Comparison of ENCODE assay signal across 8 mouse cellular contexts in the genomic region with DNA sequence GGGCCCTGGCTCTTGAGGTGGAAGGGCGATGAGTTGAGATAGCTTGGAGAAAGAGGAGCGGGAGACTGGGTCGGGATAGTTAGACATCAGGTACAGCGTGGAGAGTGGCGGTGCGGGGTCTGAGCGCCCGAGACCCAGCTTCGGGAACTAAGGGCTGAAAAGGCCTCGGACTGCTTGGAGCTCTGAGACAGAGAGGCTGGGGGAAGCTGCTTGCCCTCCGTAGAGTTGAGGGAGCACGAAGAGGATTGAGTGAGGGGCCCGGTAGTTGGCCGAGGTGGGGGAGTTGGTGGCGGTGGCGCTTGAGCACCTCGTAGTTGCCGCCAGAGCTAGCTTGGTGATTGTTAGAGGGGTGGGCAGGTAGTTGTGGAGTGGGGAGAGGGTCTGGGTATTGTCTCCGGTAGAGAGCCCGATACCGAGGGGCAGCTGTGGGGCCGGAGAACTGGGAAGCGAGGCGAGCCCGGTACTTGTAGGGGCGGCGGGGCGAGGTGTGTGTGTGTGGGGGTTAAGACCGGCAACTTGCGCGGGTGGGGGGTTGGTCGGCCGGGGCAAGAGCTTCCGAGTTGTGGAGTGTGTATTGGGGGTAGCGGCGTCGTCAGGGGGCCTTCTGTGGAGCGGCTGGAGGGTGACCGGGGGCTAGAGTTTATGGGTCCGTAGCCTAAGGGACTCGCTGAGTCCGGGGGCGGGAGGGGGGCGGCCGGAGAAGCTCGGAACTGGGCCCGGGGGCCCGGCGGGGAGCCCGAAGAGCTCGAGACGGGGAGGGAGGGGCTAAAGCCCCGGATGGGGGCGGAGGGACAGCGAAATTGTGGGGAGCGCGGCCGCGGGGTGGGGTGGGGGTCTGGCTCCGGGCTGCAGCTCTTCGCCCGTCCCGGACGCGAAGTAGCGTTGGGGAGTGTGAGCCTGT. TPM values are rescaled to one million over a fixed set of nuclear protein-coding genes. Genes with fewer than 3 reads are reported as not detected.
A peak's percentile ranks its signal among the peaks of the same experiment; 100 is the strongest.
DNase-seq lines count a peak whose midpoint lies in the region; ATAC-seq and TF ChIP-seq lines count a peak whose summit lies in the region.

No protein-coding gene starts in this region.

- H3K27me3 ChIP-seq in forebrain, embryonic 12.5 days = no peaks in the 10 kb centered on the region
- no peaks in the 10 kb centered on the region for H3K27me3 ChIP-seq in hindbrain, embryonic 14.5 days (ENCODE audit: control insufficient read depth, insufficient read depth, low read length)
- no peaks in the 10 kb centered on the region for H3K27me3 ChIP-seq in liver, embryonic 14.5 days (ENCODE audit: control insufficient read depth, insufficient read depth, low read length)

- no peak for TF ChIP-seq EP300 in liver, embryonic 14.5 days (IDR thresholded peaks at IDR 0.05; ENCODE audit: low read depth)

- peak overlapping the region; percentile 98 for H3K27ac ChIP-seq in forebrain, embryonic 12.5 days
- peak overlapping the region; percentile 91 for H3K27ac ChIP-seq in hindbrain, embryonic 14.5 days
- H3K27ac ChIP-seq in liver, embryonic 14.5 days = peak overlapping the region; percentile 95

- H3K36me3 ChIP-seq in forebrain, embryonic 12.5 days (replicated peaks) = peaks cover 41% of the 10 kb centered on the region
- peaks cover 44% of the 10 kb centered on the region for H3K36me3 ChIP-seq in hindbrain, embryonic 14.5 days (replicated peaks; ENCODE audit: control insufficient read depth, insufficient read depth)
- peaks cover 40% of the 10 kb centered on the region for H3K36me3 ChIP-seq in liver, embryonic 14.5 days (replicated peaks; ENCODE audit: control insufficient read depth, insufficient read depth, low read depth)

- peak overlapping the region; percentile 94 for H3K4me3 ChIP-seq in forebrain, embryonic 12.5 days (replicated peaks)
- H3K4me3 ChIP-seq in hindbrain, embryonic 14.5 days (replicated peaks; ENCODE audit: low read length) = peak overlapping the region; percentile 61
- peak overlapping the region; percentile 90 to 97 for H3K4me3 ChIP-seq in liver, embryonic 14.5 days (ENCODE audit: insufficient read depth in 1 of 2, low read depth in 2 of 2, low read length in 2 of 2)

- under 1% methylated on average over 64 of the region's 66 CpGs for WGBS in forebrain, embryonic 12.5 days
- 2% methylated on average over 62 of the region's 66 CpGs for WGBS in hindbrain, embryonic 14.5 days
- WGBS in liver, embryonic 14.5 days (ENCODE audit: insufficient replicate concordance) = under 1% methylated on average over 65 of the region's 66 CpGs

- peaks cover 39% of the 10 kb centered on the region for H3K4me1 ChIP-seq in forebrain, embryonic 12.5 days
- peaks cover 23% of the 10 kb centered on the region for H3K4me1 ChIP-seq in hindbrain, embryonic 14.5 days (replicated peaks; ENCODE audit: control insufficient read depth, insufficient read depth, low read length)
- peaks cover 21 to 29% of the 10 kb centered on the region in 2 experiments for H3K4me1 ChIP-seq in liver, embryonic 14.5 days (replicated peaks; ENCODE audit: control insufficient read depth in 2 of 2, insufficient read depth in 2 of 2, low read length in 1 of 2)

- TF ChIP-seq CTCF in liver, embryonic 14.5 days (IDR thresholded peaks at IDR 0.05; ENCODE audit: low read depth) = no peak

- no peak for ATAC-seq in forebrain, embryonic 12.5 days (ENCODE audit: low FRiP score)
- ATAC-seq in hindbrain, embryonic 14.5 days (ENCODE audit: low FRiP score) = 0 out of 2 replicates have a peak, but pooled peaks have one; percentile 0
- ATAC-seq in liver, embryonic 14.5 days (ENCODE audit: insufficient read depth) = peak; percentile 11

- H3K9me3 ChIP-seq in forebrain, embryonic 12.5 days = no peaks in the 10 kb centered on the region
- no peaks in the 10 kb centered on the region for H3K9me3 ChIP-seq in hindbrain, embryonic 14.5 days (ENCODE audit: control insufficient read depth, low read length)
- no peaks in the 10 kb centered on the region for H3K9me3 ChIP-seq in liver, embryonic 14.5 days (ENCODE audit: control insufficient read depth, low read length)

- peak overlapping the region; percentile 90 for H3K9ac ChIP-seq in forebrain, embryonic 12.5 days
- peak overlapping the region; percentile 76 for H3K9ac ChIP-seq in hindbrain, embryonic 14.5 days
- peak overlapping the region; percentile 100 for H3K9ac ChIP-seq in liver, embryonic 14.5 days (replicated peaks)

- peak; percentile 32 for DNase-seq in embryo, embryonic 10.5 days (ENCODE audit: low spot score)
- no peak for DNase-seq in embryo, embryonic 9.5 days (ENCODE audit: extremely low spot score)
- DNase-seq in MN1 (ENCODE audit: low spot score) = peak; percentile 50
- no peak for DNase-seq in hindbrain, embryonic 14.5 days (ENCODE audit: low spot score)
- DNase-seq in liver, embryonic 14.5 days (ENCODE audit: low read depth in 3 of 3, low spot score in 3 of 3) = no peak
- DNase-seq in right cerebral cortex, postnatal 4 days = peak; percentile 66
- no peak for DNase-seq in left cerebral cortex, adult 11 months (ENCODE audit: low spot score)

- peak overlapping the region; percentile 60 for H3K4me2 ChIP-seq in forebrain, embryonic 12.5 days
- H3K4me2 ChIP-seq in hindbrain, embryonic 14.5 days (replicated peaks) = peak overlapping the region; percentile 62
- peak overlapping the region; percentile 91 for H3K4me2 ChIP-seq in liver, embryonic 14.5 days (ENCODE audit: low read depth)

RNA-seq across cellular contexts. Expression of a gene that starts 0.8 kb away (rescaled TPM):
- polyA plus RNA-seq in forebrain, embryonic 12.5 days (2016; fragmentation: Nextera tagmentation; extraction: Ambion mirVana) = 91.3 and 99.1 TPM in 2 replicates
- 38.0 and 38.4 TPM in 2 replicates for polyA plus RNA-seq in hindbrain, embryonic 14.5 days (2014; fragmentation: Nextera tagmentation; extraction: Ambion mirVana)
- 10.8 and 14.8 TPM in 2 replicates for polyA plus RNA-seq in liver, embryonic 14.5 days (2012; rRNA removed)
- polyA plus RNA-seq in liver, embryonic 14.5 days (2014; fragmentation: Nextera tagmentation; extraction: Ambion mirVana) = 11.9 and 12.1 TPM in 2 replicates

RNA-seq across cellular contexts. Expression of a gene that starts 4.0 kb away (rescaled TPM):
- polyA plus RNA-seq in forebrain, embryonic 12.5 days (2016; fragmentation: Nextera tagmentation; extraction: Ambion mirVana) = 45.2 and 46.6 TPM in 2 replicates
- 17.9 and 20.9 TPM in 2 replicates for polyA plus RNA-seq in hindbrain, embryonic 14.5 days (2014; fragmentation: Nextera tagmentation; extraction: Ambion mirVana)
- 4.2 and 4.6 TPM in 2 replicates for polyA plus RNA-seq in liver, embryonic 14.5 days (2012; rRNA removed)
- 3.4 and 4.2 TPM in 2 replicates for polyA plus RNA-seq in liver, embryonic 14.5 days (2014; fragmentation: Nextera tagmentation; extraction: Ambion mirVana)

RNA-seq across cellular contexts. Expression of a gene that starts 5.5 kb away (rescaled TPM):
- 527 and 539 TPM in 2 replicates for polyA plus RNA-seq in forebrain, embryonic 12.5 days (2016; fragmentation: Nextera tagmentation; extraction: Ambion mirVana)
- polyA plus RNA-seq in hindbrain, embryonic 14.5 days (2014; fragmentation: Nextera tagmentation; extraction: Ambion mirVana) = 624 and 628 TPM in 2 replicates
- 134 and 140 TPM in 2 replicates for polyA plus RNA-seq in liver, embryonic 14.5 days (2012; rRNA removed)
- 296 and 300 TPM in 2 replicates for polyA plus RNA-seq in liver, embryonic 14.5 days (2014; fragmentation: Nextera tagmentation; extraction: Ambion mirVana)

RNA-seq across cellular contexts. Expression of a gene that starts 14.1 kb away (rescaled TPM):
- polyA plus RNA-seq in forebrain, embryonic 12.5 days (2016; fragmentation: Nextera tagmentation; extraction: Ambion mirVana) = 129 and 141 TPM in 2 replicates
- polyA plus RNA-seq in hindbrain, embryonic 14.5 days (2014; fragmentation: Nextera tagmentation; extraction: Ambion mirVana) = 168 and 169 TPM in 2 replicates
- 44.0 and 46.1 TPM in 2 replicates for polyA plus RNA-seq in liver, embryonic 14.5 days (2012; rRNA removed)
- polyA plus RNA-seq in liver, embryonic 14.5 days (2014; fragmentation: Nextera tagmentation; extraction: Ambion mirVana) = 70.2 and 74.0 TPM in 2 replicates

RNA-seq across cellular contexts. Expression of a gene that starts 15.5 kb away (rescaled TPM):
- 19.9 and 20.7 TPM in 2 replicates for polyA plus RNA-seq in forebrain, embryonic 12.5 days (2016; fragmentation: Nextera tagmentation; extraction: Ambion mirVana)
- 25.5 and 29.4 TPM in 2 replicates for polyA plus RNA-seq in hindbrain, embryonic 14.5 days (2014; fragmentation: Nextera tagmentation; extraction: Ambion mirVana)
- 23.6 and 32.3 TPM in 2 replicates for polyA plus RNA-seq in liver, embryonic 14.5 days (2012; rRNA removed)
- 9.7 and 10.7 TPM in 2 replicates for polyA plus RNA-seq in liver, embryonic 14.5 days (2014; fragmentation: Nextera tagmentation; extraction: Ambion mirVana)

Comparison
In these comparisons a context has a peak if more than half of its experiments do, and no peak if none do; other contexts are left out.
1. DNase-seq: peak in embryo, embryonic 10.5 days (single experiment), MN1 (single experiment) and right cerebral cortex, postnatal 4 days (single experiment); none in embryo, embryonic 9.5 days (single experiment), hindbrain, embryonic 14.5 days (single experiment), liver, embryonic 14.5 days (0 of 3) and left cerebral cortex, adult 11 months (single experiment).
2. Peak in every context shown above with its lines, with median percentiles within 50 percentile points of each other: H3K27ac ChIP-seq, H3K4me2 ChIP-seq, H3K4me3 ChIP-seq and H3K9ac ChIP-seq.